Mouse (Mus musculus): ENCODE data around the gene Urm1.

- TF ChIP-seq CTCF (IDR thresholded peaks at IDR 0.05; ENCODE audit: borderline replicate concordance, control insufficient read depth, extremely low read depth, insufficient read depth, low read length, poor library complexity) (no peak), POLR2A (IDR thresholded peaks at IDR 0.05; ENCODE audit: control insufficient read depth, extremely low read depth, insufficient read depth, low read length, poor library complexity) (no peak)
These were observed 38.1 kb downstream of the Urm1 start for GRCm38 (mm10) chr2:29857967-29858366.
